Mouse (Mus musculus): ENCODE measurements around the gene Oas1e. TPM values are rescaled to one million over a fixed set of nuclear protein-coding genes. Genes with fewer than 3 reads are reported as not detected.

Oas1e gene
- total RNA-seq, 2 experiments from 2014 or later: not detected

DNA sequence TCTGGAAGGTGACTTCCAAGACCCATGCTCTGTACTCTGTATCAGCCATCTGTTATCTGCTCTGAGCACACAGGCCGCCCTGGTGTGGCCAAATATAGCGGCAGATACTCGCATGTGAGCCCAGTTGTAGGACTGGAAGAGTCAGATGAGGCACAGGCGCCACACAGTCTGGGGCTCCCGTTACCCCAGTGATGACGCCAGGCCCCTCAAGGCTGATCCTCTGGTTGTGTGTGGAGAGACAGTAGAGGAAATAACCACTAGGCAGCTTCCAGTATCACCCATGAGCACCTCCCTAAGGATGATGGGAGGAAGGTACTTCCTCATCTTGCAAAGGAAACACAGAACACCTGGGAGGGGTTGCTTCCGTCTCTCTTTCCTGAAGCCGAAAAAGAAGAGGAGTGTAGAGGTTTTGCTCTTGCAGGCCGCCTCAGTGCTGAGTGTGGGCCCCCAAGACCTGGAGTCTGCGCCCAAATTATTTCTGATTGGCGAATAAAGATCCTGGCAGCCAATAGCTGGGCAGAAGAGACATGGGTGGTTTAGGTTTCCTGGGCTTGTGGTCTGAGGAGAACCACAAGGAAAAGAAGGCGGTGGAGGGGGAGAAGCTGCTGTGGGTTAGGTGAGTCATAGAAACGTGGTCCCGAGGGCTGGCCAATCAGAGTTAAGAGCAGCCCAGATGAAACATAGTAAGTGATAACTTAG, 19.9 kb downstream of the Oas1e start:
- no peak for DNase-seq

DNA sequence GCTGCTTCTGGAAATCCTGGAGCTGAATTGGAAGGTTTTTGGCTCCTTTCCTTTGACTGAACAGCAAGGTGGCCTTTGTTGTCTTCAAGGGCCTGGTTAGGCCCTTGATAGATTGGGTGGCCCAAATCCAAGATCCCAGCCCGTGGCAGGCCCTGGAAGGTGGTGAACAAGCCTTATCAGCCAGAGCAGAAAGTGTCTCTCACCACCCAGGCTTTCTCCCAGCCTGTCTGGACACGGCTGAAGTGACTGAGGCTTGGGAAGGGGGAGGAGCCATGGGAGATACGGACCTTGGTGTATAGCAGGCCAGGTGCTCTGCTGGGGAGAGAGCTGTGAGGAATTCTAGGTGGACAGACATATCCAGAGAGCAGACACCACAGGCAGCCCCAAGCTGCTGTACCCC, 25.9 kb downstream of the Oas1e start:
- no peak for DNase-seq

DNA sequence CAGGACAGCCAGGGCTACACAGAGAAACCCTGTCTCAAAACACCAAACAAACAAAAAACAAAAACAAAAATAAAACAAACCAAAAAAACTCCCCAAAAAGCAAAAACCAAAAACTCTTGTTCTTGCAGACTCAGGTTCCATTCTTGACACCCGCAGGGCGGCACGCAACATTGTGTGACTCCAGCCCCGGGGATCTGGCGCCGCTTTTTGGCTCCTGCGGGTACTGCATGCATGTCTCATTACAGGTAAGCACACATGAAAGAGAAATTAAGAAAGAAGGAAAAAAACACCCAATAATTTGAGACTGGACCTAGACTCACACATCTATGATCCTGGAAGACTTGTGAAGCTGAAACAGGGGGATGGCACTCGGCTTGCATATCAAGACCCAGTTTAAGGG, 30.3 kb downstream of the Oas1e start:
- no peak for DNase-seq

DNA sequence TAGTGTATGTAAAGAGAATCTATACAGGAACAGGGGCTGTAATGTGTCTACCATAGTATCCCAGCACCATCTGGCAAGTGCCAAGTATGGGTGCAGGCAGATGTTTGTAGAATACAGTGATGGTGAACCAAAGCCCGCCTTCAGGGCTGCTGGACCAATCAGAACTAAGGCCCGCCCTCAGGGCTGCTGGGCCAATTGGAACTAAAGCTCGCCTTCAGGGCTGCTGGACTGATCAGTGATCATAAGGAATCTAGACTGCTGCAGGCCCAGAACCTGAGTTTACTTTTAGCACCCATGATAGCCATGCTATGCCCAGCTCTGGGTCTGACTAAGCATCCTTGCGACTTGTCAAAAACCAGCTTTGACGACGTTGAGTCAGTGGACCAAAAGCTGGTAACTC, 33.4 kb downstream of the Oas1e start:
- peak; percentile 36 for DNase-seq

DNA sequence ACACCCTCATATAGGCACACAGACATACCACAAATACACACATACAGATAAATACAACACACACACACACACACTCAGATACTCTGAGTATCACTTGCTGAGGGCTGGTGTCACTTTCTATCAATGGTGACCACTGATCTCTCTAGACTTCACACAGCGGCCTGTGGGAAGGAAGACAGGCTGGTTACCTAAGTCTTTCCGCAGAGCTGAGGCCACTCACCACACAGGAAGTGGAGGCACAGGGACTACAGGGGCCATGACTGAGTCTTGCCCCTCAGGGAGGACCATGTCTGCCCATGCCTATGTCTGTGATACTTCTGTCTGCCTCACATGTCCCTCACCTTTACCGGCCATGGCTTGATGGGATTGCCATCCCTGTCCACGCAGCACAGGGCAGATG, 41.1 kb downstream of the Oas1e start:
- DNase-seq: no peak

DNA sequence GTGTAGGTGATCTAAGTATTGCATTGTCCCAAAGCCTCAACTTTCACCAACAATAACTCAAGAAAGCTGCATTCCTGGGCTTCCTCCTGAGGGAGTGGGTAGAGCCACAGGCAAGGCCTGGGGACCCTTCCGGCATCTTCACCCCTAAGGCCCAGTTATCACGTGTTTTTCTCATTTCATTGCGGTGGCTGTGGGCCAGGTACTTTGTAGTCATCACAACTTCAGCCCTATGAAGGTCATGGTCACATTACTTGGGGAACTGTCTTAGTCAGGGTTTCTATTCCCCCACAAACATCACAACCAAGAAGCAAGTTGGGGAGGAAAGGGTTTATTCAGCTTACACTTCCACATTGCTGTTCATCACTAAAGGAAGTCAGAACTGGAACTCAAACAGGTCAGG, 42.5 kb downstream of the Oas1e start:
- no peak for DNase-seq

DNA sequence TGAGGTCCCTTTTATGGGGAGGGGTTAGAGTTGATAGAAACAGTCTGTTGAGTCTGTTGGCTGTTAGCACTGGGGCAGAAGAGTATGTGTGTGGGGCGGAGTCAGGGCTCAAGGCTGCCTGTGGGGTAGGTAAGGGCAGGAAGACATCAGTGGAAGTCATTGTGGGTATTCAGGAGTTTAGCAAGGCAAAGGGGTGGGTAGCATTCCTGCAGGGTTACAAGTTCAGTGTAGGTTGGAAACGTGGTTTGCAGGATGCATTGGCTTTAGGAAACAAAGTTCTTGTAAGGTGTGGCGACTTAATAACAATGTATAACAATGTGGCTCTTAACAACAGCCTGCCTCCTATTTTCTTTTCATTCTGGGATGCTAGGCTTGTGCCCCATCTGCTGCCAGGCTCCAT, 44.1 kb downstream of the Oas1e start:
- no peak for DNase-seq

DNA sequence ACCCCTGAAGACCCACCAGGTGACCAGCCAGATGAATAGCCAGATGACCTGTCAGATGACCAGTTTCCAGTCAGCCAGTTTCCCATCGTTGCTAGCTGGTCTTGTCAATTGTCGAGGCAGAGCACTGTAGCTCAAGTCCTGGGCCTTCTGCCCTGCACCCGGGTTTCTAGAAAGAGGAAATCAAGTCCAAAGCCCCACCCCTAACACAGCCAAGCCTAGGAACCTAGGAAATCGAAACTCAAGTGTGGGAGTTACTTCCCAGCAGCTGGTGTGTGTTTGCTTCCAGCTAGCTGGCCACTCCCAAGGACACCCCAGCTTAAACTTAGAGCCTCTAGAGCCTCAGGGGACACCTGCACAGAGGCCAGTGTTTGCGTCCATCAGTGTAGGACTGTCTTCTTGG, 45.6 kb downstream of the Oas1e start, which contains the start of gene Oas2:
TSS of gene Oas2 (minus strand) at position 166 of the 400 bp plus-strand sequence.
- DNase-seq: no peak

DNA sequence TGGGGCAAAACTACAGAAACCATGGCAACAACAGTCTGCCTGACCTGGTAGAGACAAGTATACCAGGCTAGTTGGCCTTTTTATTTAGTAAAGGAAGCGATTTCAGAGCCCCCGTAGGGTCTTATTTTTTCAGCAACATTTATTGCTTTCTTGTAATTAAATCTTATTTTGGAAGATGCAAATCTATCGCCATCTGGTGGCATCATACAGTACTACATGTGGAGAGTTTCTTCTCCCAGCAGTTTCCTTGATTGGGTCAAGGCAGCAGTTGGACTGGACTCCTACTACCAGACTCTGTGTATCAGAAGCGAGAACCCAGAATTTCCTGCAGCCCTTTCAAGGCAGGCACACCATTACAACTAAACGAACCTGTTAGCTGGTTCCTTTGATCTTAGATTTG, 48.9 kb downstream of the Oas1e start:
- DNase-seq: peak; percentile 68

DNA sequence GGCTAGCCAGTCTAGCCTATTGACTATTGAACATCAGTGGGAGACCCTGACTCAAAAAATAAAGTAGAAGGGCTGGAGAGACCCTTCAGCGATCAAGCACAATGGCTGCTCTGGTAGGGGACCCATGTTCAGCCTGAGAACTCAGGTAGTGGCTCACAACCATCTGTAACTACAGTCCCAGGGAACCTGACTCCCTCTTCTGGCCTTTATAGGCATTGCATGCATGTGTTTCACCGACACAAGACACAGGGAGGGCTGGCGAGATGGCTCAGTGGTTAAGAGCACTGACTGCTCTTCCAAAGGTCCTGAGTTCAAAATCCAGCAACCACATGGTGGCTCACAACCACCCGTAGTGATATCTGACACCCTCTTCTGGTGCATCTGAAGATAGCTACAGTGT, 53.2 kb downstream of the Oas1e start:
- DNase-seq: peak; percentile 41

Other genes with a start within 250 kb of the Oas1e start
- 10 to 100 TPM; 31.6 to 34.2 TPM for gene Tpcn1, start 206.9 kb downstream of the Oas1e start, total RNA-seq (2021)
- gene Iqcd, start 206.5 kb downstream of the Oas1e start, total RNA-seq (2021): not detected
- 10 to 100 TPM; 10.7 to 10.8 TPM for gene Rita1, start 182.9 kb downstream of the Oas1e start, total RNA-seq (2021)
- gene Ddx54, start 182.8 kb downstream of the Oas1e start, total RNA-seq (2021): 10 to 100 TPM; 30.8 to 32.0 TPM
- gene Cfap73, start 161.3 kb downstream of the Oas1e start, total RNA-seq (2021): not detected
- under 1 TPM; 0.29 to 0.45 TPM for gene Rasal1, start 146.7 kb downstream of the Oas1e start, total RNA-seq (2021)
- gene Dtx1, start 83.6 kb downstream of the Oas1e start, total RNA-seq (2021): 1 to 10 TPM in 1 of 2 experiments, under 1 TPM in 1; 0.97 to 1.5 TPM
- under 1 TPM in 1 of 2 experiments, not detected in 1; 0.24 TPM for gene Oas2, start 45.7 kb downstream of the Oas1e start, total RNA-seq (2021)
- gene Oas3, start 17.9 kb downstream of the Oas1e start, total RNA-seq (2021): under 1 TPM; 0.07 to 0.14 TPM
- gene Oas1c, start 17.0 kb upstream of the Oas1e start, total RNA-seq (2021): under 1 TPM; 0.36 to 0.91 TPM
- not detected for gene Oas1f, start 51.8 kb upstream of the Oas1e start, total RNA-seq (2021)
- not detected for gene Oas1h, start 65.9 kb upstream of the Oas1e start, total RNA-seq (2021)
- not detected for gene Oas1g, start 92.1 kb upstream of the Oas1e start, total RNA-seq (2021)
- under 1 TPM; 0.36 to 0.38 TPM for gene Oas1a, start 112.0 kb upstream of the Oas1e start, total RNA-seq (2021)
- not detected for gene Oas1d, start 119.0 kb upstream of the Oas1e start, total RNA-seq (2021)
- gene Rph3a, start 214.6 kb upstream of the Oas1e start, total RNA-seq (2021): under 1 TPM in 1 of 2 experiments, not detected in 1; 0.07 TPM